Mouse (Mus musculus): ENCODE measurements around the gene Jund. TPM values are rescaled to one million over a fixed set of nuclear protein-coding genes. Genes with fewer than 3 reads are reported as not detected.

Gene Jund
- polyA plus RNA-seq, 1 experiment from 2014 or later: 115 TPM

GRCm38 (mm10) chr8:70691727-70692231 lies 7.0 kb upstream of the Jund start:
- Histone ChIP-seq H3K9me3 (ENCODE audit: control insufficient read depth, low read length) (no peaks in the 10 kb centered on the region), H3K27me3 (ENCODE audit: control insufficient read depth, insufficient read depth, low read length) (no peaks in the 10 kb centered on the region), H3K9ac (replicated peaks; ENCODE audit: low read depth, low read length) (peak overlapping the region; percentile 51), H3K4me2 (ENCODE audit: low read depth, low read length) (peak overlapping the region; percentile 51), H3K36me3 (ENCODE audit: control insufficient read depth, insufficient read depth, low read length) (no peaks in the 10 kb centered on the region), H3K4me1 (ENCODE audit: control insufficient read depth, insufficient read depth, low read length) (peaks cover 24% of the 10 kb centered on the region), H3K27ac (ENCODE audit: low read depth, low read length) (peak overlapping the region; percentile 4; the same call in 1 of the 2 replicates), H3K4me3 (ENCODE audit: low read depth, low read length) (peak overlapping the region; percentile 21)
- peak; percentile 35 for ATAC-seq (ENCODE audit: low read depth)
- under 1% methylated on average over 17 of the region's 20 CpGs for WGBS

DNA sequence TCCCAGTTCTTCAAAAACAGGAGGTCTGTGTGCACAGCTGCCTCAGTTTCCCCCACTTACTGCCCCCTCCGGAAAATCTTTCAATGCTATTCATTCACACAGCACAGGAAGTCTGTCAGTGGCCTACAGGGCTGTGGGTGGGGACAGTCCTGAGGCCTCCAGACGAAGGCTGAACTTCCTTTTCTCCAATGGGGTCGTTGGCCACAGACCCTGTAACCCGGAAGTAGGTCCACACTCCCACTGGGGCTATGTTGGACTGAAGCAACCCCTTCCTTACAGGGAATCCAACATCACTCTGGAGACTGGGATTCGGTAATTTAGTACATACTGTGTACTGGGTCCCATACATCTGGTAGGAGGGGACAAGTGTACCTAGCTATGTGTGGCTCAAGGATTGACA lies 5.1 kb upstream of the Jund start:
- ATAC-seq (ENCODE audit: low read depth): no peak
- H3K27me3 ChIP-seq (ENCODE audit: control insufficient read depth, insufficient read depth, low read length): no peaks in the 10 kb centered on the region
- no peak overlapping the region for H3K9ac ChIP-seq (replicated peaks; ENCODE audit: low read depth, low read length)
- H3K4me2 ChIP-seq (ENCODE audit: low read depth, low read length): no peak overlapping the region
- peaks cover 35% of the 10 kb centered on the region for H3K4me1 ChIP-seq (ENCODE audit: control insufficient read depth, insufficient read depth, low read length)
- no peaks in the 10 kb centered on the region for H3K9me3 ChIP-seq (ENCODE audit: control insufficient read depth, low read length)
- no peaks in the 10 kb centered on the region for H3K36me3 ChIP-seq (ENCODE audit: control insufficient read depth, insufficient read depth, low read length)
- H3K4me3 ChIP-seq (ENCODE audit: low read depth, low read length): no peak overlapping the region
- H3K27ac ChIP-seq (ENCODE audit: low read depth, low read length): no peak overlapping the region
- WGBS: 76% methylated on average over 5 of the region's 5 CpGs

DNA sequence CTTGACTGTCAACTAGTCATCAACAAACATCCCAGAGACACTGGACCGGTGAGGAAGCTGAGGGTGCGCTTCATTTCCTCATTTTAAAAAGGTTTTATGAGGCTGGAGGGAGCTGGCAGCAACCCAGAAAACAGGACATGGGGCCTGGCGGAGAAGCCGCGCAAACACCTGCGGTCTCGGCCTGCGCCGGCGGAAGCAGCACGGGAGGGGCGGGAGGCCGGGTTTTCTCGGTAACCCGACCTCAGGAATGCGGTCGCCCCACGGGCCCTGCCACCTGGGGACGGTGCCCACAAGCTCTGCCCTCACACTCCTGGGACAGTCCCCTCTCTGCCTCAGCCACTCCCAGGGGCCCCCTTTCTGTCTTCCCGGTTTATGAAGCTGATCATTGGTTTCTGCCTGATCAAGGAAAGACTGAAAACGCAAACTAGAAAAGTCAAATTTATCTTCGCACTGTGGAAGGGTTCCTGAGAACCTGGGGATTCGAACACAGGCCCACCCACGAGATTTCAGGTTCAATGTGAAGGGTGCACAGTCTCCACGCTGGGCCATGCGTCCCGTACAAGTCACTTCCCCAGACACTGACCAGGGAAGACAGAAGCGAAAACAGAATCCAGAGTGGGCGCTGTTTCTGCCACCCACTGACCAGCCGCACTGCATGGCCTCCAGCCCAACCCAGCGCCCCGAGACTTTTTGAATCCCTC lies 3.3 kb upstream of the Jund start:
- no peaks in the 10 kb centered on the region for H3K9me3 ChIP-seq (ENCODE audit: control insufficient read depth, low read length)
- ATAC-seq (ENCODE audit: low read depth): no peak
- no peak overlapping the region for H3K27ac ChIP-seq (ENCODE audit: low read depth, low read length)
- H3K4me2 ChIP-seq (ENCODE audit: low read depth, low read length): no peak overlapping the region
- H3K9ac ChIP-seq (replicated peaks; ENCODE audit: low read depth, low read length): no peak overlapping the region
- H3K4me1 ChIP-seq (ENCODE audit: control insufficient read depth, insufficient read depth, low read length): peaks cover 35% of the 10 kb centered on the region
- no peak overlapping the region for H3K4me3 ChIP-seq (ENCODE audit: low read depth, low read length)
- 29% methylated on average over 32 of the region's 32 CpGs for WGBS
- H3K36me3 ChIP-seq (ENCODE audit: control insufficient read depth, insufficient read depth, low read length): no peaks in the 10 kb centered on the region
- no peaks in the 10 kb centered on the region for H3K27me3 ChIP-seq (ENCODE audit: control insufficient read depth, insufficient read depth, low read length)

DNA sequence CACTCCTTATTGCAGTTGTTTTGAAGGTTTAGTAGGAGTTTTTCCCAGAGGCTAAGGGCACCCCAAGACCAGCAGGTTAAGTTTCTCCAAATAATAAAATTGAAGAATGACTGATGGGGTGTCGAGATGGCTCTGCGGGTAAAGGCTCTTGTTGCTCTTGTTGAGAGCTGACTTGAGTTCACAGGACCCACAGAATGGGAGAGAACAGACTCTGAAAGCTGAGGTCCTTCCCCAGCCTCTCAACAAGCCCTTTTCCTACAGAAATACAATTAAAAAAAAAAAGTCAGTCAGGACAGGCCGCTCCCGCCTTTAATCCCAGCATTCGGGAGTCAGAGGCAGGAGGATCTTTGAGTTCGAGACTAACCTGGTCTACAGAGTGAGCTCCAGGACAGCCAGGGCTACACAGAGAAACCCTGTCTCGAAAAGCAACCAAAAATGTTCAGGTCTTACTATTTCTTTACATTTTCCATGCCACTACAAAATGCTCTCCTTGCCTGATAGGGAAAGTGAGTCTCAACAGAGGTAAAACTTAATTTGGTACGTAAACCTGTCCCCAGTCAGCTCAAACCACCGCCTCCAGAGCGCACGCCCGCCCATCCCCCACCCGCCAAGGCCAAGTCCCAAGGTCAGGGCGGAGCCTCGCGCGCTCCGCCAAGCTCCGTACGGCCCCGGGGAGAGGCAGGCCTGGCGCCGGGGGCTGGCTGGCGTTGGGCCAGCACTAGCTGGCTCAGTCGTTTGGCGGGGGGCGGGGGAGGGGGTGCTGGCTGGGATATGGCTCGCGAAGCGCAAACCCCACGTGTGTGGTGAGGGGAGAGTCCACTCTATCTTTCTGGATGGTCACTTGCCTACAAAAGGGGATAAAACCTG lies 2.5 kb upstream of the Jund start:
- H3K4me3 ChIP-seq (ENCODE audit: low read depth, low read length): no peak overlapping the region
- H3K9ac ChIP-seq (replicated peaks; ENCODE audit: low read depth, low read length): 0 out of 2 replicates have a peak overlapping the region, but pooled peaks have one; percentile 28
- ATAC-seq (ENCODE audit: low read depth): no peak
- peak overlapping the region; percentile 41 for H3K4me2 ChIP-seq (ENCODE audit: low read depth, low read length)
- no peaks in the 10 kb centered on the region for H3K27me3 ChIP-seq (ENCODE audit: control insufficient read depth, insufficient read depth, low read length)
- H3K9me3 ChIP-seq (ENCODE audit: control insufficient read depth, low read length): no peaks in the 10 kb centered on the region
- no peaks in the 10 kb centered on the region for H3K36me3 ChIP-seq (ENCODE audit: control insufficient read depth, insufficient read depth, low read length)
- peaks cover 38% of the 10 kb centered on the region for H3K4me1 ChIP-seq (ENCODE audit: control insufficient read depth, insufficient read depth, low read length)
- WGBS: 6% methylated on average over 31 of the region's 31 CpGs
- peak overlapping the region; percentile 6; the same call in 1 of the 2 replicates for H3K27ac ChIP-seq (ENCODE audit: low read depth, low read length)

- Histone ChIP-seq H3K9ac (replicated peaks; ENCODE audit: low read depth, low read length) (0 out of 2 replicates have a peak overlapping the region, but pooled peaks have one; percentile 28), H3K27me3 (ENCODE audit: control insufficient read depth, insufficient read depth, low read length) (no peaks in the 10 kb centered on the region), H3K4me1 (ENCODE audit: control insufficient read depth, insufficient read depth, low read length) (peaks cover 38% of the 10 kb centered on the region), H3K27ac (ENCODE audit: low read depth, low read length) (peak overlapping the region; percentile 6; the same call in 1 of the 2 replicates), H3K9me3 (ENCODE audit: control insufficient read depth, low read length) (no peaks in the 10 kb centered on the region), H3K4me3 (ENCODE audit: low read depth, low read length) (no peak overlapping the region), H3K36me3 (ENCODE audit: control insufficient read depth, insufficient read depth, low read length) (no peaks in the 10 kb centered on the region), H3K4me2 (ENCODE audit: low read depth, low read length) (peak overlapping the region; percentile 41)
- no peak for ATAC-seq (ENCODE audit: low read depth)
- 32% methylated on average over 4 of the region's 4 CpGs for WGBS
Measured at GRCm38 (mm10) chr8:70696946-70697345, 1.8 kb upstream of the Jund start.

DNA sequence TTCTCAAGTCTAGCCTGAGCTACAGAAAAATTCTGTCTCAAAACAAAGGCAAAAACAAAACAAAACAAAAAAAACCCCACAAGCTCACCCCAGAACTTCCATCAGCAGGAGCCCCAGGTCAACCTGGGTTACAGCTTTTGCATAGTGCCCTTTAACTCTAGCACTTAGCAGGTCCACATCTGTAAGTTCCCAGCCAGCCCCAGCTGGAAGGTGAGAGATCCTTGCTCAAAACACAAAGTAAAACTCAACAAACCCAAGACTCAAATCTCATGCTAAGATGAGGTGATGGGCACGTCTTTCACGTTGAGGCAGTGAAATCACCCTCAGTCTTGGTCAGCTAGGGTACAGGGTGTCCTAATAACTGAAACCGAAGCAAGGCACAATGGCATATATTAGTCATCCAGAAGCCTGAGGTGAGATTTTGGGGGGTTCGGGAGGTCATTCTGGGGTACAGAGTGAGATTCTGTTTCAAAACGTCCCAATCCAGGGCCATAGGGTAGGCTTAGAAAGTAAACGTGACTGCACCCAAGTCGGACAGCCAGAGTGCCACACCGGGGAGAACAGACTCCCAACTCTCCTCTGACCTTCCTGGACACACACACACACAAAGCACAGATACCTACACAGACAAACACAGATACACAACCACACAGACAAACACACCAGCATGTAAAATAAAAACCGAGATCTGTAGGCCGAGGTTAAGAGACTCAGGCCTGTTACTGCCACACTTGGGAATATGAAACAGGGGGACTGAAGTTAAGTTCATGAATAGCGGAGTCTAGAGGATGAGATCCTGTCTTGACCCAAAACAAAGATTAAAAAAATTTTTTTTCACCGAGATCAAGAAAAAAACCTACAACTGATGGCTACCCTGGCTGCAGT lies 1.1 kb upstream of the Jund start:
- ATAC-seq (ENCODE audit: low read depth): no peak
- peaks cover 40% of the 10 kb centered on the region for H3K4me1 ChIP-seq (ENCODE audit: control insufficient read depth, insufficient read depth, low read length)
- WGBS: 77% methylated on average over 12 of the region's 12 CpGs
- no peaks in the 10 kb centered on the region for H3K36me3 ChIP-seq (ENCODE audit: control insufficient read depth, insufficient read depth, low read length)
- peak overlapping the region; percentile 90 for H3K4me2 ChIP-seq (ENCODE audit: low read depth, low read length)
- peak overlapping the region; percentile 93 for H3K4me3 ChIP-seq (ENCODE audit: low read depth, low read length)
- peak overlapping the region; percentile 100; the same call in 1 of the 2 replicates for H3K9ac ChIP-seq (replicated peaks; ENCODE audit: low read depth, low read length)
- H3K9me3 ChIP-seq (ENCODE audit: control insufficient read depth, low read length): no peaks in the 10 kb centered on the region
- H3K27me3 ChIP-seq (ENCODE audit: control insufficient read depth, insufficient read depth, low read length): no peaks in the 10 kb centered on the region
- H3K27ac ChIP-seq (ENCODE audit: low read depth, low read length): peak overlapping the region; percentile 99

- Histone ChIP-seq H3K27me3 (ENCODE audit: control insufficient read depth, insufficient read depth, low read length) (no peaks in the 10 kb centered on the region), H3K36me3 (ENCODE audit: control insufficient read depth, insufficient read depth, low read length) (no peaks in the 10 kb centered on the region), H3K4me1 (ENCODE audit: control insufficient read depth, insufficient read depth, low read length) (peaks cover 44% of the 10 kb centered on the region), H3K9me3 (ENCODE audit: control insufficient read depth, low read length) (no peaks in the 10 kb centered on the region), H3K9ac (replicated peaks; ENCODE audit: low read depth, low read length) (peak overlapping the region; percentile 100), H3K27ac (ENCODE audit: low read depth, low read length) (peak overlapping the region; percentile 99), H3K4me3 (ENCODE audit: low read depth, low read length) (peak overlapping the region; percentile 93), H3K4me2 (ENCODE audit: low read depth, low read length) (peak overlapping the region; percentile 90)
- under 1% methylated on average over 87 of the region's 89 CpGs for WGBS
- ATAC-seq (ENCODE audit: low read depth): peak; percentile 29
Measured at GRCm38 (mm10) chr8:70699116-70699833, 526 bp downstream of the Jund start.

Data from neural tube, embryonic 14.5 days (tissue).